8 mouse cellular contexts compared by ENCODE assay signal in the genomic region with DNA sequence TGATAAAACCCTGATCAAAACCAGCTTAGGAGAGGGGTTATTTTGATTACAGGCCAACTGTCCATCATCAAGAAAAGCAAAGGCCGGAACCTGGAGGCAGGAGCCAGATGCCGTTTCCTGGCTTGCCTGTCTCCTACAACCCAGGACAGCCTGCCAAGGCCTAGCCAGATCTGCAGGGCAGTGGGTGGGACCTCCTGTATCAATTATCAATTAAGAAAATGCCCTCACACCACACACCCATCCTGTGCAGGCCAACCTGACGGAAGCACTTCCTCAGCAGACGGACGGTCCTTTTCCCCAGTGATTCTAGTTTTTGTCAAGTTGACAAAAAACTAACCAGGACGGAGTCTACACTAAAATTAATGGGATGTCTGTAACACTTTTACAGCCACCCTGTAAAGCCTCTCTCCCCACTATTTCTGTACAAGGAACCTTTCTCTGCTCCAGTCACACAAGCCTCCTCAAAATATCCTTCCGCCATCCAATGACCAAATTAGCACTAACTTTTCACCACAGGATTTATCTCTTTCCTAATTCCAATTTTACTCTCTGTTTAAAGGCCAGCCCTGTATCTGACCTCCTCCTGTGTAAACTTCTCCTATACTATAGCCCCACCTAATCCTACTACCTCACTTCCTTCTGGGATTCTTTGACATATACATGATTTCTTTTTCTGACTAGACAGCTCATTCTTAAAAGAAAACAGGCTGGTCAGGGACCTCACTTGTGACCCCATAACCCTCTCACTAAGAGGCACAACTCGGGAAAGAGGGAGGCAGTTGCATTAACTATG. TPM values are rescaled to one million over a fixed set of nuclear protein-coding genes. Genes with fewer than 3 reads are reported as not detected.
DNase-seq lines count a peak whose midpoint lies in the region; ATAC-seq and TF ChIP-seq lines count a peak whose summit lies in the region.

No protein-coding gene starts in this region.

- H3K27me3 ChIP-seq in E14TG2a.4 (ENCODE audit: insufficient read depth, low read length), result peaks cover 27% of the 10 kb centered on the region
- H3K27me3 ChIP-seq in liver, embryonic 14.5 days (ENCODE audit: control insufficient read depth, insufficient read depth, low read length), result no peaks in the 10 kb centered on the region

- no peak for TF ChIP-seq CTCF in E14TG2a.4 (conservative IDR thresholded peaks at IDR 0.05; ENCODE audit: low read length)
- TF ChIP-seq CTCF in liver, embryonic 14.5 days (IDR thresholded peaks at IDR 0.05; ENCODE audit: low read depth), result no peak

- WGBS in liver, embryonic 14.5 days (ENCODE audit: insufficient replicate concordance), result 49% methylated on average over 8 of the region's 8 CpGs

- H3K9ac ChIP-seq in liver, embryonic 14.5 days (replicated peaks), result no peak overlapping the region

- ATAC-seq in liver, embryonic 14.5 days (ENCODE audit: insufficient read depth), result no peak
- ATAC-seq in monocyte, adult 5-6 weeks (replicated peaks; ENCODE audit: insufficient number of reproducible peaks, low FRiP score, low TSS enrichment, poor library complexity, severe bottlenecking), result no peak
- no peak for ATAC-seq in inflammation-experienced regulatory T-cells, adult 6 months

- H3K4me2 ChIP-seq in liver, embryonic 14.5 days (ENCODE audit: low read depth), result peak overlapping the region; percentile 90

- intact Hi-C loops in heart, postnatal 10 days (cut with DNase I), result no loop called here

- H3K4me1 ChIP-seq in E14TG2a.4 (replicated peaks; ENCODE audit: low read depth, low read length), result peaks cover 44% of the 10 kb centered on the region
- H3K4me1 ChIP-seq in liver, embryonic 14.5 days (replicated peaks; ENCODE audit: control insufficient read depth in 2 of 2, insufficient read depth in 2 of 2, low read length in 1 of 2), result peaks cover 8 to 29% of the 10 kb centered on the region in 2 experiments

- no peak for TF ChIP-seq EP300 in liver, embryonic 14.5 days (IDR thresholded peaks at IDR 0.05; ENCODE audit: low read depth)

- 0 out of 2 replicates have a peak overlapping the region, but pooled peaks have one; percentile 88 for H3K4me3 ChIP-seq in E14TG2a.4 (replicated peaks; ENCODE audit: low read length)
- no peak overlapping the region for H3K4me3 ChIP-seq in liver, embryonic 14.5 days (ENCODE audit: insufficient read depth in 1 of 2, low read depth in 2 of 2, low read length in 2 of 2)

- H3K9me3 ChIP-seq in E14TG2a.4 (ENCODE audit: low read length), result no peaks in the 10 kb centered on the region
- H3K9me3 ChIP-seq in liver, embryonic 14.5 days (ENCODE audit: control insufficient read depth, low read length), result no peaks in the 10 kb centered on the region

- H3K36me3 ChIP-seq in E14TG2a.4 (ENCODE audit: insufficient read depth, low read length), result peaks cover 12% of the 10 kb centered on the region; the same call in 1 of the 2 replicates
- H3K36me3 ChIP-seq in liver, embryonic 14.5 days (replicated peaks; ENCODE audit: control insufficient read depth, insufficient read depth, low read depth), result no peaks in the 10 kb centered on the region

- no peak overlapping the region for H3K27ac ChIP-seq in liver, embryonic 14.5 days

- peak; percentile 13 to 26 for DNase-seq in adrenal gland, postnatal 36 days
- DNase-seq in heart, postnatal 10 days, result peak; percentile 41 to 45
- DNase-seq in liver, embryonic 14.5 days (ENCODE audit: low read depth in 3 of 3, low spot score in 3 of 3), result no peak
- DNase-seq in right cerebral cortex, postnatal 10 days (ENCODE audit: low spot score in 2 of 2), result no peak
- DNase-seq in urinary bladder, postnatal 36 days (ENCODE audit: low spot score in 2 of 2), result no peak

RNA-seq across cellular contexts. Expression of a gene that starts 2.1 kb away (rescaled TPM):
- total RNA-seq in adrenal gland, postnatal 36 days (2021), result 10 to 100 TPM; 35.6 to 45.4 TPM
- 10 to 100 TPM; 30.9 to 34.0 TPM for total RNA-seq in heart, postnatal 10 days (2021)
- 2.6 and 2.7 TPM in 2 replicates for polyA plus RNA-seq in liver, embryonic 14.5 days (2012; rRNA removed)
- 8.0 and 9.6 TPM in 2 replicates for polyA plus RNA-seq in liver, embryonic 14.5 days (2014; fragmentation: Nextera tagmentation; extraction: Ambion mirVana)
- total RNA-seq in monocyte, adult 5-6 weeks (2017), result 25.3 to 57.0 TPM (median 27.5 TPM) in 3 replicates
- 10 to 100 TPM; 41.5 to 78.0 (median 69.7) TPM for polyA plus RNA-seq in inflammation-experienced regulatory T-cells, adult 6 months (2017; shearing (Covaris generic))

RNA-seq across cellular contexts. Expression of a gene that starts 50.0 kb away (rescaled TPM):
- under 1 TPM; 0.36 to 0.46 TPM for total RNA-seq in adrenal gland, postnatal 36 days (2021)
- total RNA-seq in heart, postnatal 10 days (2021), result 1 to 10 TPM; 3.0 to 3.8 TPM
- 1.1 and 1.8 TPM in 2 replicates for polyA plus RNA-seq in liver, embryonic 14.5 days (2012; rRNA removed)
- polyA plus RNA-seq in liver, embryonic 14.5 days (2014; fragmentation: Nextera tagmentation; extraction: Ambion mirVana), result 0.83 and 1.2 TPM in 2 replicates
- 6.8 to 31.9 TPM (median 10.6 TPM) in 3 replicates for total RNA-seq in monocyte, adult 5-6 weeks (2017)
- 10 to 100 TPM; 18.6 to 20.0 (median 19.2) TPM for polyA plus RNA-seq in inflammation-experienced regulatory T-cells, adult 6 months (2017; shearing (Covaris generic))

RNA-seq across cellular contexts. Expression of a gene that starts 52.5 kb away (rescaled TPM):
- total RNA-seq in adrenal gland, postnatal 36 days (2021), result 100 to 1,000 TPM; 134 to 137 TPM
- 100 to 1,000 TPM; 132 to 159 TPM for total RNA-seq in heart, postnatal 10 days (2021)
- polyA plus RNA-seq in liver, embryonic 14.5 days (2012; rRNA removed), result 98.1 and 103 TPM in 2 replicates
- 273 and 280 TPM in 2 replicates for polyA plus RNA-seq in liver, embryonic 14.5 days (2014; fragmentation: Nextera tagmentation; extraction: Ambion mirVana)
- total RNA-seq in monocyte, adult 5-6 weeks (2017), result 36.2 to 42.7 TPM (median 39.8 TPM) in 3 replicates
- polyA plus RNA-seq in inflammation-experienced regulatory T-cells, adult 6 months (2017; shearing (Covaris generic)), result 100 to 1,000 TPM; 115 to 125 (median 121) TPM

Comparison
In these comparisons a context has a peak if more than half of its experiments do, and no peak if none do; other contexts are left out.
1. DNase-seq: peak in adrenal gland, postnatal 36 days (2 of 2) and heart, postnatal 10 days (2 of 2); none in liver, embryonic 14.5 days (0 of 3), right cerebral cortex, postnatal 10 days (0 of 2) and urinary bladder, postnatal 36 days (0 of 2).